Mouse (Mus musculus): ENCODE data around the gene Mast2.

DNA sequence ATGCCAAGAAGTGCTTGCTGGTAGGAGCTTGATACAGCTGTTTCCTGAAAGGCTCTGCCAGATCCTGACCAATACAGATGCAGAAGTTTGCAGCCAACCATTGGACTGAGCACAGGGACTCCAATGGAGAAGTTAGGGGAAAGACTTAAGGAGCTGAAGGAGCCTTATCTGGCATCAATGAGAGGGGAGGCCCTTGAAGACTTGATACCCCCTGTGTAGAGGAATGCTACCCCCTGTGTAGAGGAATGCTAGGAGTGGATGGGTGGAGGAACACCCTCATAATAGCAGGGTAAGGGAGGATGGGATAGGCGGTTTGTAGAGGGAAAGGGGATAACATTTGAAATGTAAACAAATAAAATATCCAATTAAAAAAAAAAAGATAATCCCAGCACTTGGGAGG is 65.9 kb downstream of the Mast2 start:
- TF ChIP-seq CTCF (IDR thresholded peaks at IDR 0.05; ENCODE audit: low read depth): no peak
- no peak for TF ChIP-seq EP300 (IDR thresholded peaks at IDR 0.05; ENCODE audit: low read depth)

All from liver, postnatal 0 days (tissue).